Mouse (Mus musculus) hindbrain, postnatal 0 days (tissue): ENCODE results near the gene Hacd2. TPM values are rescaled to one million over a fixed set of nuclear protein-coding genes. Genes with fewer than 3 reads are reported as not detected.

Experiments
- ATAC-seq: fragments of 200-750 bp; cut with Nextera tagmentation; 2 replicates; pipeline ENCODE4 v1.8.0; 2017; ENCODE audit warnings: mild to moderate bottlenecking, moderate TSS enrichment, moderate library complexity
- DNase-seq: peaks from one replicate; pipeline ENCODE4 v3.0.0-alpha.2; 2015; ENCODE audit warnings: low spot score
- H3K27ac ChIP-seq: fragments of 300-500 bp; sonication (generic); 2 replicates; pipeline ENCODE4 v1.5.1; 2014; ENCODE audit warnings: mild to moderate bottlenecking
- H3K27me3 ChIP-seq: fragments of 300-500 bp; sonication (generic); 2 replicates; pipeline ENCODE4 v1.6.1; 2014; ENCODE audit warnings: low read length, mixed read lengths; ENCODE audit not compliant: insufficient read depth
- H3K36me3 ChIP-seq: fragments of 300-500 bp; sonication (generic); 2 replicates; pipeline ENCODE4 v1.6.1; 2014; ENCODE audit warnings: low read length, mixed read lengths; ENCODE audit not compliant: insufficient read depth
- H3K4me1 ChIP-seq: fragments of 300-500 bp; sonication (generic); 2 replicates; pipeline ENCODE4 v1.6.1; 2014; ENCODE audit warnings: antibody characterized with exemption, low read length, mixed read lengths; ENCODE audit not compliant: insufficient read depth
- H3K4me2 ChIP-seq: fragments of 300-500 bp; sonication (generic); 2 replicates; pipeline ENCODE4 v1.6.1; 2014; ENCODE audit warnings: low read depth, mild to moderate bottlenecking, low read length, moderate library complexity, mixed read lengths
- H3K4me3 ChIP-seq: fragments of 300-500 bp; sonication (generic); 2 replicates; pipeline ENCODE4 v1.5.1; 2014; ENCODE audit warnings: low read length
- H3K9ac ChIP-seq: fragments of 300-500 bp; sonication (generic); replicated peaks from 2 replicates; pipeline ENCODE4 v1.6.1; 2014; ENCODE audit warnings: mild to moderate bottlenecking, low read length, moderate library complexity, mixed read lengths
- H3K9me3 ChIP-seq: fragments of 300-500 bp; sonication (generic); 2 replicates; pipeline ENCODE4 v1.6.1; 2016; ENCODE audit warnings: low read length, mixed read lengths
- CTCF ChIP-seq: IDR thresholded peaks from 2 replicates; pipeline ENCODE4 v1.5.1; 2016; ENCODE audit warnings: antibody characterized with exemption, control low read depth, low read depth
- WGBS: fragments of 180-500 bp; shearing (Covaris S2); extraction: QIAGEN DNeasy Blood & Tissue Kit; methylation state at CpG from one replicate; pipeline ENCODE4 v1.1.7; 2014; 5-methylcytosine and 5-hydroxymethylcytosine counted together
- polyA plus RNA-seq: library from polyadenylated mRNA; unstranded; fragments of >200 nt; fragmentation: Nextera tagmentation; extraction: Ambion mirVana; gene quantifications from 2 replicates; pipeline ENCODE4 v1.2.1, GENCODE M21; 2015
- total RNA-seq: library from RNA; depleted of rRNA; stranded (reverse); fragments of >200 nt; gene quantifications from 2 replicates; pipeline ENCODE4 v1.2.3, GENCODE M21; 2014

Gene Hacd2
- total and polyA plus RNA-seq, 2 experiments from 2014 or later: 11.7 to 60.0 TPM

GRCm38 (mm10) chr16:35034971-35035370 is 12.7 kb downstream of the Hacd2 start:
- no peaks in the 10 kb centered on the region for H3K9me3 ChIP-seq
- no peak overlapping the region for H3K9ac ChIP-seq
- TF ChIP-seq CTCF: no peak
- no peak for ATAC-seq
- H3K4me2 ChIP-seq: no peak overlapping the region
- no peak overlapping the region for H3K27ac ChIP-seq
- H3K27me3 ChIP-seq: no peaks in the 10 kb centered on the region
- peaks cover 6% of the 10 kb centered on the region; the same call in 1 of the 2 replicates for H3K36me3 ChIP-seq
- no peaks in the 10 kb centered on the region for H3K4me1 ChIP-seq
- no peak for DNase-seq
- 92% methylated on average over 5 of the region's 5 CpGs for WGBS
- no peak overlapping the region for H3K4me3 ChIP-seq

- Histone ChIP-seq H3K9ac (no peak overlapping the region), H3K27ac (no peak overlapping the region), H3K4me1 (no peaks in the 10 kb centered on the region), H3K4me3 (no peak overlapping the region), H3K27me3 (no peaks in the 10 kb centered on the region), H3K4me2 (no peak overlapping the region), H3K36me3 (peaks cover 3% of the 10 kb centered on the region; the same call in 1 of the 2 replicates), H3K9me3 (no peaks in the 10 kb centered on the region)
- no peak for TF ChIP-seq CTCF
- ATAC-seq (no peak), DNase-seq (no peak)
- 92% methylated on average over 5 of the region's 5 CpGs for WGBS
These were observed 14.5 kb downstream of the Hacd2 start for GRCm38 (mm10) chr16:35036754-35037153.

GRCm38 (mm10) chr16:35038343-35039057 is 16.3 kb downstream of the Hacd2 start:
- DNase-seq (no peak), ATAC-seq (no peak)
- no peak for TF ChIP-seq CTCF
- Histone ChIP-seq H3K36me3 (no peaks in the 10 kb centered on the region), H3K27ac (no peak overlapping the region), H3K9ac (no peak overlapping the region), H3K4me3 (no peak overlapping the region), H3K4me2 (no peak overlapping the region), H3K27me3 (no peaks in the 10 kb centered on the region), H3K9me3 (no peaks in the 10 kb centered on the region), H3K4me1 (no peaks in the 10 kb centered on the region)
- WGBS: 22% methylated on average over 4 of the region's 4 CpGs

GRCm38 (mm10) chr16:35040154-35040553 is 17.9 kb downstream of the Hacd2 start:
- H3K4me1 ChIP-seq: no peaks in the 10 kb centered on the region
- no peak overlapping the region for H3K4me3 ChIP-seq
- no peaks in the 10 kb centered on the region for H3K9me3 ChIP-seq
- TF ChIP-seq CTCF: no peak
- no peak overlapping the region for H3K4me2 ChIP-seq
- DNase-seq (no peak), ATAC-seq (no peak)
- 80% methylated on average over 1 of the region's 1 CpGs for WGBS
- H3K27me3 ChIP-seq: no peaks in the 10 kb centered on the region
- no peak overlapping the region for H3K27ac ChIP-seq
- no peaks in the 10 kb centered on the region for H3K36me3 ChIP-seq
- no peak overlapping the region for H3K9ac ChIP-seq

GRCm38 (mm10) chr16:35041001-35041400 is 18.8 kb downstream of the Hacd2 start:
- WGBS: 89% methylated on average over 7 of the region's 7 CpGs
- no peak for ATAC-seq
- H3K9me3 ChIP-seq: no peaks in the 10 kb centered on the region
- H3K27me3 ChIP-seq: no peaks in the 10 kb centered on the region
- no peak overlapping the region for H3K4me3 ChIP-seq
- TF ChIP-seq CTCF: no peak
- no peaks in the 10 kb centered on the region for H3K4me1 ChIP-seq
- no peaks in the 10 kb centered on the region for H3K36me3 ChIP-seq
- DNase-seq: no peak
- no peak overlapping the region for H3K4me2 ChIP-seq
- no peak overlapping the region for H3K27ac ChIP-seq
- H3K9ac ChIP-seq: no peak overlapping the region

GRCm38 (mm10) chr16:35046081-35046775 is 24.0 kb downstream of the Hacd2 start:
- Histone ChIP-seq H3K4me1 (no peaks in the 10 kb centered on the region), H3K9me3 (no peaks in the 10 kb centered on the region), H3K36me3 (no peaks in the 10 kb centered on the region), H3K4me3 (no peak overlapping the region), H3K27ac (no peak overlapping the region), H3K27me3 (no peaks in the 10 kb centered on the region), H3K9ac (no peak overlapping the region), H3K4me2 (no peak overlapping the region)
- TF ChIP-seq CTCF: no peak
- ATAC-seq (no peak), DNase-seq (no peak)
- WGBS: 84% methylated on average over 6 of the region's 6 CpGs
